Mouse (Mus musculus) retina, postnatal 1 day (tissue): ENCODE data around the gene Cnnm2.

Experiments
- DNase-seq: peaks from one replicate; pipeline ENCODE4 v3.0.0-alpha.2; 2012

Cnnm2 gene

DNA sequence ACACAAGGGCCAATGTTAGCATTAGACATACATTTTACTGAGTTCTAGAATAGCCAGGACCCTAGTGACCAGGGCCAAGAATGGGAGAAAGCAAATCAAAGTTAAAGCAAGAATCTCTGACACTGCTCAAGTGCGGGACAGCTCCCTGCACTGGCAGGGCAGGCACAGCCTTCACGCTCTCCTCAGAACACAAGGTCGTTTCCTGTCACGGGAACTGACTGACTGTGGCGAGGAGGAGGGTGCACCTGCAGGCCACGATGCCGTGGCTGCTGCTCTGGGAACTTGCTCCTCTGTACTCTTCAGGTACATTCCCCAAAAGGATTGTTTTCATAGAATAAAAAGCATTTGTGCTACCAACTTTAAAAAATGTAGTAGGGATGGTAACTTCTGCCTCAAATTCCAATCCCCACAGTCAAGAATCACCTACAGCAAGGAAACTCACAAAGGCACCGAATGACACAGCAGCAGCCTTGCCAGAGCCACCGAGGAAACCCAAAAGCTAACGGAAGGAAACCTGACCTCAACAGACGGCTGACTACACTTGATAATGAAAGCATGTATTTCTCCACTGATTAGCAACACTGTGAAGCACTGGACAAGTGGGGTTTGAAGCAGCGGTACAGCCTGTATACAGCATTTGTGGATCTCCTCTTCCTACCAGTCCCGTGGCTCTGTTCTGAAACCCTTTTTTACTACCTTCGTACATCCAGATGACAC lies 126.6 kb downstream of the Cnnm2 start:
- no peak for DNase-seq

GRCm38 (mm10) chr19:46889666-46890065 lies 128.3 kb downstream of the Cnnm2 start:
- DNase-seq: no peak

- no peak for DNase-seq
Observed at GRCm38 (mm10) chr19:46890657-46891056, 129.3 kb downstream of the Cnnm2 start.

GRCm38 (mm10) chr19:46892856-46893255 lies 131.5 kb downstream of the Cnnm2 start:
- DNase-seq: no peak

GRCm38 (mm10) chr19:46893484-46893883 lies 132.1 kb downstream of the Cnnm2 start:
- no peak for DNase-seq

DNA sequence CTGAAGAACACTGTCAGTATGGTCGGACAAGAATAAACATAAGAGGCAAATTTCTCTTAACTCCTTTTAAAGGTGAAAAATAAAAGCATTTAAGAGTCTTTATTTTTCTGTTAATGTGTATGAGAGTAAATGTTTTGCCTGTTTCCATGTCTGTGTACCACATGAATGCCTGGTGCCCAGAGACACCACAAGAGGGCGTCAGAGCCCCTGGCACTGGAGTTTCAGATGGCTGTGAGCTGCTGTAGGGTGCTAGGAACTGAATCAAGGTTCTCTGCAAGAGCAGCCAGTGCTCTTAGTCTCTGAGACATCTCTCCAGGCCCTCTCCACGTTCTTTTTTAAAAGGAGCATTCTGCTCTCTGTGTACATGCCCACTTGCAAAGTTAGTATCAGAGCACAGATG lies 135.7 kb downstream of the Cnnm2 start:
- no peak for DNase-seq

GRCm38 (mm10) chr19:46898222-46898621 lies 136.8 kb downstream of the Cnnm2 start:
- DNase-seq: no peak

- DNase-seq: peak; percentile 23
Observed at GRCm38 (mm10) chr19:46899306-46899705, 137.9 kb downstream of the Cnnm2 start.

GRCm38 (mm10) chr19:46899871-46900270 lies 138.5 kb downstream of the Cnnm2 start:
- DNase-seq: peak; percentile 10

DNA sequence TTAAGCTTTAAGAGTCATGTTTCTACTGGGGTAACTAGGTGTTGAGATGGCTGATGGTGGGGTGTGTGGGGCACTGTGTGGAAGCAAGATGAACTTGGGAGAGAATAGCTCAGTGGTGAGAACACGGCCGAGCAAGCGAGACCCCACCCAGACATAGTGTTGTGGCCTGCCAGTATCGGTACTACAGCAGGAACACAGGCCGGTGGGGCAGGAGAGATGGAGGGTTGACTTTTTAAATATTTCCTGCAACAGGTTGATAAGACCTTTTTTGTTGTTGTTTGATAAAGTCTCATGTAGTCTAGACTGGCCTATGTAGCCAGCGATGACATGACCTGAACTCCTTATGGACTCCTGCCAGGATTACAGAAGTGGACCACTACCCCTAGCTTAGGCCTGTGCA lies 139.4 kb downstream of the Cnnm2 start:
- no peak for DNase-seq

- no peak for DNase-seq
Observed at GRCm38 (mm10) chr19:46901323-46901722, 139.9 kb downstream of the Cnnm2 start.

- no peak for DNase-seq
Observed at GRCm38 (mm10) chr19:46903379-46903778, 142.0 kb downstream of the Cnnm2 start.

GRCm38 (mm10) chr19:46904907-46905306 lies 143.5 kb downstream of the Cnnm2 start:
- DNase-seq: no peak

- no peak for DNase-seq
Observed at GRCm38 (mm10) chr19:46905383-46905782, 144.0 kb downstream of the Cnnm2 start.

GRCm38 (mm10) chr19:46905971-46906370 lies 144.6 kb downstream of the Cnnm2 start:
- DNase-seq: no peak

DNA sequence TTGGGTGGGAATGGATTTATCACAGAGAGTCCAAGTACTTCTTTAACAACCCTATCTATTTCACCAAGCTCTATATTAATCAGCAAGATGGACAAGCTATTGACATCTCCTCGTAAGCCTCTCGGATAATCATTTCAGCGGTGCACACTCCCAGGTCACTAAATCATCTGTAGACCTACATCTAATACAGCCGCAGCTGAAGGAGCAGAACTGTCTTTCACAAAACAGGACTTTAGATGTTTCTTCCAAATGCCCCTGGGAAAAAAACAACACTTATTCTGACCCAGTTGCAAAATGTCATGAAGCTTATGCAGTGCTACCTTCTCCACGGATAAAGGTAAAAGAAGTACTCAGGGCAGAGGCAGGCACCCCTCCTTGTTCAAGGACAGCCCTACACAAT lies 146.8 kb downstream of the Cnnm2 start:
- no peak for DNase-seq

- DNase-seq: no peak
Observed at GRCm38 (mm10) chr19:46908977-46909376, 147.6 kb downstream of the Cnnm2 start.

DNA sequence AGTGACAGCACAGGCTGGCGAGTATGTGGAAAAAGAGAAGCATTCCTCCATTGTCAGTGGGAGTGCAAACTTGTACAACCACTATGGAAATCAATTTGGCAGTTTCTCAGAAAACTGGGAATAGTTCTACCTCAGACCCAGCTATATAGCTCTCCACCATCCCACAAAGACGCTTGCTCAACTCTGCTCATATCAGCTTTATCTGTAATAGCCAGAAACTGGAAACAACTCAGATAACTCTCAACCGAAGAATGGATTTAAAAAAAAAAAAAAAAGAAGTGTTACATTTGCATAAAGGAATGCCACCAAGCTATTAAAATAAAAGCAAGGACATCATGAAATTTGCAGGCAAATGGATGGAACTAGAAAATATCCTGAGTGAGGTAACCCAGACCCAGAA lies 150.1 kb downstream of the Cnnm2 start:
- DNase-seq: no peak

GRCm38 (mm10) chr19:46913626-46914025 lies 152.2 kb downstream of the Cnnm2 start:
- DNase-seq: no peak

- peak; percentile 35 for DNase-seq
Observed at GRCm38 (mm10) chr19:46915406-46916080, 154.1 kb downstream of the Cnnm2 start.

DNA sequence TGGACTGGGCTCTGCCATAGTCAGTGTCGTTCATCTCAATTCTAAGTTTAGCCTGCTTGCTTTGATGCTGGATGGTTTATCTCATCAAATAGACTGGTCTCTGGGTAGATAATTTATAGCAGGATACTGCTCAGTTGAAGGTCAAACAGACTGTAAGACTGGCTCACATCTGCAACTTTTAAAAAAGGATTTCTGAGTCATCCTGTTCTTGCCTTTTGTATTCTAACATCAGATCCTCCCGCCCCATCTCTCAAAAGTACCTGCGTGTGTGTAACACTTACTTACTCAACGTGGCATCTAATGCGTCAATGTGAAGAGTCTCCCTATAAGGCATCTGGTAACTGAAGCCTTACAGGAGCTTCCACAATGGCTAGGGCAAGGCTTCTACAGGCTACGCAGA lies 159.2 kb downstream of the Cnnm2 start:
- no peak for DNase-seq

GRCm38 (mm10) chr19:46926357-46926756 lies 165.0 kb downstream of the Cnnm2 start:
- DNase-seq: peak; percentile 6

GRCm38 (mm10) chr19:46926951-46927350 lies 165.6 kb downstream of the Cnnm2 start:
- no peak for DNase-seq

- peak; percentile 9 for DNase-seq
Observed at GRCm38 (mm10) chr19:46928136-46928535, 166.7 kb downstream of the Cnnm2 start.
